Mouse (Mus musculus) heart, embryonic 10.5 days (tissue): Measurements from ENCODE around the gene Wnt5b. TPM values are rescaled to one million over a fixed set of nuclear protein-coding genes. Genes with fewer than 3 reads are reported as not detected.

Experiments used
- DNase-seq: peaks from one replicate; pipeline ENCODE4 v3.0.0-alpha.2; 2017; ENCODE audit warnings: low spot score
- H3K27ac ChIP-seq: fragments of 300-500 bp; sonication (generic); 2 replicates; pipeline ENCODE4 v1.5.1; 2016; ENCODE audit warnings: mild to moderate bottlenecking
- H3K27me3 ChIP-seq: fragments of 300-500 bp; sonication (generic); 2 replicates; pipeline ENCODE4 v1.6.1; 2016; ENCODE audit warnings: mild to moderate bottlenecking; ENCODE audit not compliant: poor library complexity, insufficient read depth, severe bottlenecking
- H3K36me3 ChIP-seq: fragments of 300-500 bp; sonication (generic); 2 replicates; pipeline ENCODE4 v1.6.1; 2016; ENCODE audit warnings: mild to moderate bottlenecking, moderate library complexity
- H3K4me1 ChIP-seq: fragments of 300-500 bp; sonication (generic); 2 replicates; pipeline ENCODE4 v1.6.1; 2016; ENCODE audit warnings: mild to moderate bottlenecking
- H3K4me3 ChIP-seq: fragments of 300-500 bp; sonication (generic); 2 replicates; pipeline ENCODE4 v1.5.1; 2016; ENCODE audit warnings: mild to moderate bottlenecking, moderate library complexity
- H3K9me3 ChIP-seq: fragments of 300-500 bp; sonication (generic); 2 replicates; pipeline ENCODE4 v1.6.1; 2016; ENCODE audit warnings: mild to moderate bottlenecking, moderate library complexity
- WGBS: fragments of 180-500 bp; shearing (Covaris S2); methylation state at CpG from one replicate; pipeline ENCODE4 v1.1.7; 2016; 5-methylcytosine and 5-hydroxymethylcytosine counted together
- polyA plus RNA-seq: library from polyadenylated mRNA; unstranded; fragments of >200 nt; fragmentation: Nextera tagmentation; extraction: Ambion mirVana; gene quantifications from 2 replicates; pipeline ENCODE4 v1.2.1, GENCODE M21; 2016

Wnt5b gene
- polyA plus RNA-seq, 1 experiment from 2014 or later, result 8.0 TPM

DNA sequence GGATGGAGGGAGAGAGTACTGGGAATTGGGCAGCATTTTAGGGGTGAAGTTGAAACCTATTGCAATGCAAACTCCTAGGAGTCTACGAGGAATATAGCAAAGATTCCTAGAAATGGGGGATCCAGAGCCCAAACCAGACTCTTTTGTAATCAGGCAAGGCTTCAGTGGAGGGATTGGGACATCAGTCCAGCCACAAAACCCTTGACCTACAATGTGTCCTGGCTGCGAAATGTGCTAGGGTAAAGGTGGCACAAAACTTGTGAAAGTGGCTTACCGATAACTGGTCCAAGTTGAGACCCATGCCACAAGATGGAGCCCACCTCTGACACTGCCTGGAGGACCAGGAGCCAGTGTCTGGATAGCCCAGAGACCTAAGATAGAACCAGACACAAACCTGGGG lies 144.8 kb downstream of the Wnt5b start:
- no peak overlapping the region for H3K27ac ChIP-seq
- 88% methylated on average over 3 of the region's 3 CpGs for WGBS
- H3K36me3 ChIP-seq, result no peaks in the 10 kb centered on the region
- H3K9me3 ChIP-seq, result no peaks in the 10 kb centered on the region
- 0 out of 2 replicates have a peak, but pooled peaks cover 4% of the 10 kb centered on the region for H3K4me1 ChIP-seq
- no peak overlapping the region for H3K4me3 ChIP-seq
- no peaks in the 10 kb centered on the region for H3K27me3 ChIP-seq
- DNase-seq, result no peak

DNA sequence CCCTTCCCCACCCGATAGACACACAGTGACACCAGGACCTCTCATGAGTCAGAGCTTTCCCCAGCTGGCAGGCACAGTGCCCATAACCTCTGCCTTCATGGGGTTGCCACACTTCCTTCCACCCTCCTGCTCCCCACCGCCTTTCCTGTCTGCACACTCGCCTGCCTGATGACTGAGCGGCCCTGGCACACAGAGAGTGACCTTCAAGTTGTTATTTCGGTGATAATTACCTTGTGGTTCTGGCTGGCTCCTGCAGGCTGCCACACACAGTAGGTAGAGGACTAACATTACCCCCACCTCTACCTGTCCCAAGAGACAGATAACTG lies 147.9 kb downstream of the Wnt5b start:
- H3K4me1 ChIP-seq, result 0 out of 2 replicates have a peak, but pooled peaks cover 4% of the 10 kb centered on the region
- WGBS, result 39% methylated on average over 5 of the region's 5 CpGs

DNA sequence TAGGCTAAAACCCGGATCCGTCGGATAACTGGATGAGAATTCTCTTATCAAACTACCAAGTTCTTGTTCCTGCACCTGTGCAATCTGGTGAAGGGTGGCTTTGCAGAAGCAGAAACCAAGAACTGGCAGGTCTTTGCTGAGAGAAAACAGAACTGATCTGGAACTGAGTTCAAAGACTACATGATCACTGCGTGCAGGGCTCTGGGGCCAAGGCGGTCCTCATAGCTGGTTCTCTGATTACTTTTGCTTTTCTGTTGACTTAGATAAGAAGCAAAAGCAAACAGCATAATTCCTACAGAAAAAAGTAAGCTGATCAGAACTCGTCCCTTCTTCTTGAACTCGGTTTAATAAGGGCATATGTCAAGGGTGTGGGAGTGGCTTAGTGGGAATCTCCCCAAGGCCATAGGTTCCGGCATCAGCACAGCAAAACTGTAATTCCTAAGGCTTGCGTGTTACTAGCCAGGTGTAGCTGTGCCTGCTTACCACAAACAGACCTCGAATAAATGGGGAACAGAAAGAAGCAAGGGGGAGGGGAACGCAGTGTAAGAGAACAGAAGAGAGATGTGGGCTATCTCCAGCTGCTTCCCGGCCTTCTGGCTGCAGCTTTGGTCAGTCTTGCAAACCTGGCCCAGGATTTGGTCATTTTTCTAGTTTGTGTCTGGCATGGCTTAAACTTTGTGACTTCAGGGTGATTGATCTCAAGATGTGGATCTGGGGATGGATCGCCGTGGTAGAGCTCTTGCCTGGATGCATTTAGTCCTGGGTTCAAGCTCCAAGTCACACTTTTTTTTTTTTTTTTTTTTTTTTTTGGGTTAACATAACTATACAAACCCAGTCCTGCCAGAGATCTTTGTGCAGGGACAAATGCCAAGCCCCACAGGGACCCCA lies 148.5 kb downstream of the Wnt5b start:
- H3K36me3 ChIP-seq, result no peaks in the 10 kb centered on the region
- no peak for DNase-seq

More for the DNA sequence above, 147.9 kb downstream of the Wnt5b start:
- Histone ChIP-seq H3K27me3 (no peaks in the 10 kb centered on the region), H3K9me3 (no peaks in the 10 kb centered on the region), H3K4me3 (no peak overlapping the region), H3K27ac (no peak overlapping the region), H3K36me3 (no peaks in the 10 kb centered on the region)
- no peak for DNase-seq

GRCm38 (mm10) chr6:119392836-119393235 lies 151.3 kb downstream of the Wnt5b start:
- no peak overlapping the region for H3K4me3 ChIP-seq
- DNase-seq, result no peak
- no peaks in the 10 kb centered on the region for H3K9me3 ChIP-seq
- H3K36me3 ChIP-seq, result no peaks in the 10 kb centered on the region
- H3K27ac ChIP-seq, result no peak overlapping the region
- 83% methylated on average over 9 of the region's 9 CpGs for WGBS
- H3K4me1 ChIP-seq, result peaks cover 8% of the 10 kb centered on the region; the same call in 1 of the 2 replicates
- H3K27me3 ChIP-seq, result no peaks in the 10 kb centered on the region

More for the DNA sequence above, 148.5 kb downstream of the Wnt5b start:
- H3K4me3 ChIP-seq, result no peak overlapping the region
- WGBS, result 77% methylated on average over 14 of the region's 14 CpGs
- H3K4me1 ChIP-seq, result 0 out of 2 replicates have a peak, but pooled peaks cover 4% of the 10 kb centered on the region
- H3K27me3 ChIP-seq, result no peaks in the 10 kb centered on the region
- no peak overlapping the region for H3K27ac ChIP-seq
- no peaks in the 10 kb centered on the region for H3K9me3 ChIP-seq

- DNase-seq, result no peak
- Histone ChIP-seq H3K27me3 (no peaks in the 10 kb centered on the region), H3K4me3 (no peak overlapping the region), H3K9me3 (no peaks in the 10 kb centered on the region), H3K4me1 (peaks cover 11% of the 10 kb centered on the region), H3K27ac (no peak overlapping the region), H3K36me3 (no peaks in the 10 kb centered on the region)
- WGBS, result 82% methylated on average over 4 of the region's 4 CpGs
These were observed 153.4 kb downstream of the Wnt5b start for GRCm38 (mm10) chr6:119390728-119391127.

DNA sequence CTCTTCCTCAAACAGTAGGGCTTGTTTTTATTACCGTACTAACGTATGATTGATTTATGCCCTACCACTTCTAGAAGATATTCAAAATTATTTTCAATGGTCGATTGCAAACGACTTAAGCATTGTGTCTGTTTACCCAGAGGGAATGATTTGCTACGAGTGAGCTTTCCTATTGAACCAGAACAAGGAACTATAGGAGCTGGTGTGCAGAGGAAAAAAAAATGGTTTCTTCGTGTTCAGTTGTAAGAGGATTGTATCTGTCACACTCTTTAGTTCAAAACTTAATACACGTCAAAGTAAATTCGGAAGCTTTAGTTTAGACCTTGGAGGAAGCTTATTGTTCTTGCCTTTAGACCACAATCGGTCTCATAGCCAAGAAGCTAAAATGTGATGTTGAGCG lies 155.1 kb downstream of the Wnt5b start:
- no peak for DNase-seq

DNA sequence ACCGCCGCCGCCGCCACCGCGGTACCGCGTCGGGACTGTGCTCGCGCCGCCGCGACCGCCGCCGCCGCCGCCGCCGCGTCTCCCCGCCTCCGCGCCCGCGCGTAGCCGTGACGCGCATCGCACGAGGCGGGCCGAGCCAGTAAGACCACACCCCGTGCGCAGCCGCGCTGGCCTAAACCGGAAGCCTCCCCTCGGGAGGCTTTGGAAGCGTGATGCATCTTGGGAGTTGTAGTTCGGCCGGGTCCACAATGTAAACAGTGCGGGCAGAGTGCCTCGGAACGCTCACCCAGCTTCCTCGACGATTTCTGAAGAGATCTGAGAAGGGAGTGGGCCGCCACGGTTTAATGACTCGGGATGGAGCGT lies 155.5 kb downstream of the Wnt5b start:
- Histone ChIP-seq H3K4me3 (peak overlapping the region; percentile 96), H3K27ac (peak overlapping the region; percentile 99), H3K27me3 (no peaks in the 10 kb centered on the region), H3K9me3 (no peaks in the 10 kb centered on the region), H3K36me3 (no peaks in the 10 kb centered on the region), H3K4me1 (peaks cover 11% of the 10 kb centered on the region)
- WGBS, result 1% methylated on average over 49 of the region's 53 CpGs
- DNase-seq, result peak; percentile 98

More for the DNA sequence above, 155.1 kb downstream of the Wnt5b start:
- Histone ChIP-seq H3K27me3 (no peaks in the 10 kb centered on the region), H3K4me1 (peaks cover 11% of the 10 kb centered on the region), H3K4me3 (peak overlapping the region; percentile 96), H3K27ac (peak overlapping the region; percentile 99), H3K9me3 (no peaks in the 10 kb centered on the region), H3K36me3 (no peaks in the 10 kb centered on the region)
- 34% methylated on average over 10 of the region's 10 CpGs for WGBS

DNA sequence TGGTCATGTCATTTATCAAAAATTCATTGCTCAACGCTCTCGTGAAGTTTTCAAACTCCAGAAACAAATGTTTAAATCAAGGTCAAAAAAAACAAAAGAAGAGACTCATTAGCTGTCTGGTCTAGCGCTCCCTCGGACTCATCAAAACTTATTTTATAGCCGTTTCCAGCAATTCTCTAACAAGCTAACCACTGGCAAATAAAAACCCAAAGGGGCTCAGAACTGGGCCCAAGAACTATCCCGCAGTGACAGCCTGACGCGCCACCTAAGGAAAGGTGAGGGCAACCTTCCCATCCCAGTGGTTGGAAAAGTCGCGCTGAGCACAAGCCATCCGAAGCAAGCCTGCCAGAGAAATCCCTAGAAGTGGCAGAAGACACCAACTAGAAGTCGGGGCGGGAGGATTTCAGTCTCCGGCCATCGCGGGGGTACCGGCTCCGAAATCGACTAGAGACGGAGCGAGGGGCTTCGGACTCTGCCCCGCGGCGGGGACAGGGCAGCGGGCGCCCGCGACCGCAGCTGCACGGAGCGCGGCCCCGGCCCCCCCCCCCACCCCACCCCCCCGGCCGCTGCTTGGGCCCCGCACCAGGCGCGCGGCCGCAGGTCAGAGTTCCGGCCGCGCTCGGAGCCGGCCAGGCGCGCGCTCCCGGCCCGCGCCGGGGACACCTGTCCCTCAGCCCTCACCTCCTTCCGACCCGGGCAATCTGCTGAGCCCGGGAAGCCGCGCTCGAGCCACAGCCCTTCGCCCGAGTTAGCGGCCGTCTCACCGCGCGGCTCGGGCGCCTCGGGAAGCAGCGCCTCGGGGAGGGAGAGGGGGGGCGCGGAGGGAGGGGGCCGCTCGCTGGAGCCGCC lies 156.1 kb downstream of the Wnt5b start:
- peak overlapping the region; percentile 96 for H3K4me3 ChIP-seq
- H3K27me3 ChIP-seq, result no peaks in the 10 kb centered on the region
- no peaks in the 10 kb centered on the region for H3K9me3 ChIP-seq
- DNase-seq, result peak; percentile 78
- peak overlapping the region; percentile 99 for H3K27ac ChIP-seq
- H3K36me3 ChIP-seq, result no peaks in the 10 kb centered on the region
- WGBS, result 1% methylated on average over 74 of the region's 76 CpGs
- peaks cover 11% of the 10 kb centered on the region for H3K4me1 ChIP-seq

DNA sequence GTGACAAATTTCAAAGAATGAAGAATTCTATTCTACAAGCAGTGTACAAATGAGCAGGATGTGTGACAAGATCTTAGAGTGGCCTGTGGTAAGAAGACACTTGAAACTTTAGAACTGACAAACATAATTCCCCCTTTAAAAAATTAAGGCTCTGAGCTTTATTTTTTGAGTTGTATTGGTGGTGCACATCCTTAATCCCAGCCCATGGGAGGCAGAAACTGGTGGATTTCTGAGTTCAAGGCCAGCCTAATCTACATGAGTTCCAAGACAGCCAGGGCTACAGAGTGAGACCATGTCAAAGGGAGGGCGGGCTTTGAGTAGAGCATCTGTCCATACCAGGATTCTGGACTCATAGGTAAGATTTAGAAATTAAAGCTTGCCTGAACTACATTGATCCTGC lies 157.3 kb downstream of the Wnt5b start:
- no peaks in the 10 kb centered on the region for H3K9me3 ChIP-seq
- no peaks in the 10 kb centered on the region; the same call in 1 of the 2 replicates for H3K36me3 ChIP-seq
- DNase-seq, result no peak
- no peak overlapping the region for H3K27ac ChIP-seq
- no peaks in the 10 kb centered on the region for H3K27me3 ChIP-seq
- peaks cover 11% of the 10 kb centered on the region for H3K4me1 ChIP-seq
- peak overlapping the region; percentile 96; the same call in 1 of the 2 replicates for H3K4me3 ChIP-seq
- 91% methylated on average over 1 of the region's 1 CpGs for WGBS

- no peak overlapping the region for H3K4me3 ChIP-seq
These were observed 157.7 kb downstream of the Wnt5b start for GRCm38 (mm10) chr6:119386421-119386820.

DNA sequence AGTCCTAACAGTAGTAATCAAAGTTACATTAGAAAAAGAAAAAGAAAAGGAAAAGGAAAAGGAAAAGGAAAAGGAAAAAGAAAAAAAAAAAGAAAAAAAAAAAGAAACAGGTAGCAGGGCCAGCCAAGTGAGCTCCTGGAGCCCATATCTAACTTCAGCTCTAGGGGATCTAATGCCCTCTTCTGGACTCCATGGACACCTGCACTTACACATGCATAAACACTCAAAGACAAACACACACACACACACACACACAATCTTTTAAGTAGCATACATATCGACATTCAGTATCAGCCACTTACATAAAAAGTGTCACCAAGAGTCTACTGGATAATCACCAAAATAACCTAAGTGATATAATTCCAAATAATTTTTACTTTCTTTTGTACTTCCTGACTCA lies 158.5 kb downstream of the Wnt5b start:
- Histone ChIP-seq H3K36me3 (no peaks in the 10 kb centered on the region; the same call in 1 of the 2 replicates), H3K9me3 (no peaks in the 10 kb centered on the region), H3K27me3 (no peaks in the 10 kb centered on the region), H3K4me1 (peaks cover 11% of the 10 kb centered on the region), H3K4me3 (no peak overlapping the region), H3K27ac (no peak overlapping the region)
- WGBS, result 90% methylated on average over 1 of the region's 1 CpGs
- no peak for DNase-seq

More at GRCm38 (mm10) chr6:119386421-119386820, 157.7 kb downstream of the Wnt5b start:
- no peak for DNase-seq
- Histone ChIP-seq H3K27ac (no peak overlapping the region), H3K27me3 (no peaks in the 10 kb centered on the region), H3K36me3 (no peaks in the 10 kb centered on the region; the same call in 1 of the 2 replicates), H3K4me1 (peaks cover 11% of the 10 kb centered on the region), H3K9me3 (no peaks in the 10 kb centered on the region)
- WGBS, result 87% methylated on average over 4 of the region's 4 CpGs
